Mouse (Mus musculus) liver, embryonic 14.5 days (tissue): Measurements from ENCODE around the gene Mocs2. TPM values are rescaled to one million over a fixed set of nuclear protein-coding genes. Genes with fewer than 3 reads are reported as not detected.
A peak's percentile ranks its signal among the peaks of the same experiment; 100 is the strongest.

Experiments used
- ATAC-seq: fragments of 200-750 bp; cut with Nextera tagmentation; 2 replicates; pipeline ENCODE4 v1.8.0; 2017; ENCODE audit warnings: moderate number of reproducible peaks, mild to moderate bottlenecking, moderate library complexity; ENCODE audit not compliant: insufficient read depth
- DNase-seq, 3 experiments: peaks; one replicate each; pipeline ENCODE4 v3.0.0-alpha.2; 2012 to 2013; ENCODE audit warnings: low read depth in 3 of 3, low spot score in 3 of 3
- H3K27ac ChIP-seq: fragments of 300-500 bp; sonication (generic); 2 replicates; pipeline ENCODE4 v1.5.1; 2014; ENCODE audit warnings: moderate library complexity, mild to moderate bottlenecking, control low read depth, inconsistent platforms
- H3K27me3 ChIP-seq: fragments of 300-500 bp; sonication (generic); 2 replicates; pipeline ENCODE4 v1.6.1; 2014; ENCODE audit warnings: mild to moderate bottlenecking, low read length, moderate library complexity; ENCODE audit not compliant: control insufficient read depth, insufficient read depth
- H3K36me3 ChIP-seq: fragments of 300-500 bp; sonication (generic); replicated peaks from 2 replicates; pipeline ENCODE4 v1.6.1; 2014; ENCODE audit warnings: low read depth; ENCODE audit not compliant: control insufficient read depth, insufficient read depth
- H3K4me1 ChIP-seq, 2 experiments: fragments of 200-500 bp in 1 of 2; fragments of 300-500 bp in 1 of 2; sonication (generic) in 1 of 2; replicated peaks; 2 replicates each; pipeline ENCODE4 v1.6.1; 2012 to 2014; ENCODE audit warnings: antibody characterized with exemption in 1 of 2, inconsistent platforms in 1 of 2, low read length in 1 of 2; ENCODE audit not compliant: control insufficient read depth in 2 of 2, insufficient read depth in 2 of 2
- H3K4me2 ChIP-seq: fragments of 300-500 bp; sonication (generic); 2 replicates; pipeline ENCODE4 v1.6.1; 2014; ENCODE audit warnings: low read depth, mild to moderate bottlenecking, control low read depth, moderate library complexity
- H3K4me3 ChIP-seq, 2 experiments: fragments of 200-500 bp in 1 of 2; fragments of 300-500 bp in 1 of 2; sonication (generic) in 1 of 2; 2 replicates each; pipeline ENCODE4 v1.5.1; 2012 to 2014; ENCODE audit warnings: low read depth in 2 of 2, low read length in 2 of 2, mild to moderate bottlenecking in 2 of 2, control low read depth in 1 of 2, inconsistent platforms in 1 of 2, moderate library complexity in 1 of 2; ENCODE audit not compliant: insufficient read depth in 1 of 2
- H3K9ac ChIP-seq: fragments of 300-500 bp; sonication (generic); replicated peaks from 2 replicates; pipeline ENCODE4 v1.6.1; 2014; ENCODE audit warnings: mild to moderate bottlenecking, control low read depth, moderate library complexity
- H3K9me3 ChIP-seq: fragments of 300-500 bp; sonication (generic); 2 replicates; pipeline ENCODE4 v1.6.1; 2016; ENCODE audit warnings: low read length, mixed read lengths; ENCODE audit not compliant: control insufficient read depth
- CTCF ChIP-seq: IDR thresholded peaks from 2 replicates; pipeline ENCODE4 v1.5.1; 2016; ENCODE audit warnings: antibody characterized with exemption, low read depth, control low read depth
- EP300 ChIP-seq: IDR thresholded peaks from 2 replicates; pipeline ENCODE4 v1.6.1; 2016; ENCODE audit warnings: antibody characterized with exemption, low read depth
- WGBS: fragments of 180-500 bp; shearing (Covaris S2); extraction: QIAGEN DNeasy Blood & Tissue Kit; methylation state at CpG from one replicate; pipeline ENCODE4 v1.1.7; 2014; ENCODE audit not compliant: insufficient replicate concordance; 5-methylcytosine and 5-hydroxymethylcytosine counted together
- polyA plus RNA-seq, 2 experiments: library from polyadenylated mRNA; depleted of rRNA in 1 of 2; stranded (reverse) in 1 of 2; unstranded in 1 of 2; fragments of >200 nt; fragmentation: Nextera tagmentation in 1 of 2; extraction: Ambion mirVana in 1 of 2; gene quantifications; 2 replicates each; pipeline versions ENCODE4 v1.2.1 to v1.2.3; 2012 to 2014

Gene Mocs2
- 15.7 and 29.5 TPM in 2 replicates for polyA plus RNA-seq (2012; rRNA removed)
- 57.5 and 60.1 TPM in 2 replicates for polyA plus RNA-seq (2014; fragmentation: Nextera tagmentation; extraction: Ambion mirVana)

DNA sequence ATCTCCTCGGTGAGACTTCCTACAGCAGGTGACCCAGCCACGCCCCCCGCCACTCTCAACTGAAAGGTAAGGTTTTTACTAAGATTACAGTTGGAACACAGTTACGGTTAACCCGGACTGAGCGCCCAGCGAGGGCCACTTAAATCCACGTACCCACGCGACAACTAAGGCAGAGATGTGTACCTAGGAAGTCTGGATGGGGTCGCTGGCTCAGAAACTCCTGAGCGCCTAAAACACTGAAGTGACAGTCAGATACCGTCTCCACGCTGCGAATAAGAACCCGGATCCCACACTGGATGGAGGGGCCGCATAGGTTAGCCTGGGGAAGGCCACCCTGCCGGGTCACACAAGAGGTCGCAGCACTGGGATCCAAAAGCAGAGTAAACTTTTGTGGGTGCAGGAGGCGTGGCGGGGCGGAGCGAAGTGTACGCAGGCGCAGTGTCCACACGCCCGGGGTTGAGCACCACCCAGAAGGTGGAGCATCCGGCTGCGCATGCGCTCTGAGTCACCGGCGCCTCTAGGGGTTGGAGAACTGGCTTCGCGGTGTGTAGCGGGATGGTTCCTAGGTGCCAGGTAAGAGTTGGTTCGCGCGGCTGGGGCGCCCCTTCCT lies at the start of gene Mocs2:
Gene Mocs2 (plus strand): TSS at position 486 of the 610 bp plus-strand sequence.
- 2% methylated on average over 39 of the region's 39 CpGs for whole genome bisulfite sequencing
- Histone ChIP-seq H3K4me1 (peaks cover 0 to 6% of the 10 kb centered on the region in 2 experiments; a peak in 2 of 4 replicates), H3K27ac (peak within 1 kb of the TSS; percentile 41; the same call in 1 of the 2 replicates), H3K36me3 (no peaks in the 10 kb centered on the region), H3K27me3 (no peaks in the 10 kb centered on the region), H3K4me3 (peak within 1 kb of the TSS; percentile 79 to 84), H3K9me3 (no peaks in the 10 kb centered on the region), H3K4me2 (peak within 1 kb of the TSS; percentile 95), H3K9ac (peak within 1 kb of the TSS; percentile 78)
- TF ChIP-seq CTCF, result peak; percentile 48
- TF ChIP-seq EP300, result no peak
- ATAC-seq (peak; percentile 99), DNase-seq (peak; percentile 86 to 90 (median 87))

DNA sequence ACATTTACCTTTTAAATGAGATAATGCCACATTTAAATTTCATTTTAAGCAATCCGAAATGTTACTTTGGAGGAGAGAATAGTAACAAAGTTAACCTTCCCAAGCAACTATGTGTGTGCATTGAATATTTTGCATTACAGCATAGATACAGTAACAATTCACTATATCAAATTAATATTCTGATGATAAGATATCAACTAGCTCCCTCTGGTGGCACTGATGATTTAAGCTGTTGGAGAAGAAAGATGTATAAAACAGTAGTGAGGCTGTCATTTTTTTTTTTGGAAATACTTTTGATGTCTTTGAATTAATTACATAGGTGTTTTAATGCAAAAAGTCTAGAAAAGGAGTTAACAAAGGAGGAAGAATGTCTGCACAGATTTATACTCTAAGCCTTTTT lies 26.5 kb upstream of the Mocs2 start:
- Histone ChIP-seq H3K27me3 (no peaks in the 10 kb centered on the region), H3K36me3 (no peaks in the 10 kb centered on the region), H3K9me3 (no peaks in the 10 kb centered on the region), H3K27ac (no peak overlapping the region), H3K9ac (no peak overlapping the region), H3K4me1 (no peaks in the 10 kb centered on the region), H3K4me2 (no peak overlapping the region), H3K4me3 (no peak overlapping the region)
- ATAC-seq (no peak), DNase-seq (no peak)
- WGBS, result 36% methylated on average over 1 of the region's 1 CpGs
- no peak for TF ChIP-seq CTCF
- TF ChIP-seq EP300, result no peak

DNA sequence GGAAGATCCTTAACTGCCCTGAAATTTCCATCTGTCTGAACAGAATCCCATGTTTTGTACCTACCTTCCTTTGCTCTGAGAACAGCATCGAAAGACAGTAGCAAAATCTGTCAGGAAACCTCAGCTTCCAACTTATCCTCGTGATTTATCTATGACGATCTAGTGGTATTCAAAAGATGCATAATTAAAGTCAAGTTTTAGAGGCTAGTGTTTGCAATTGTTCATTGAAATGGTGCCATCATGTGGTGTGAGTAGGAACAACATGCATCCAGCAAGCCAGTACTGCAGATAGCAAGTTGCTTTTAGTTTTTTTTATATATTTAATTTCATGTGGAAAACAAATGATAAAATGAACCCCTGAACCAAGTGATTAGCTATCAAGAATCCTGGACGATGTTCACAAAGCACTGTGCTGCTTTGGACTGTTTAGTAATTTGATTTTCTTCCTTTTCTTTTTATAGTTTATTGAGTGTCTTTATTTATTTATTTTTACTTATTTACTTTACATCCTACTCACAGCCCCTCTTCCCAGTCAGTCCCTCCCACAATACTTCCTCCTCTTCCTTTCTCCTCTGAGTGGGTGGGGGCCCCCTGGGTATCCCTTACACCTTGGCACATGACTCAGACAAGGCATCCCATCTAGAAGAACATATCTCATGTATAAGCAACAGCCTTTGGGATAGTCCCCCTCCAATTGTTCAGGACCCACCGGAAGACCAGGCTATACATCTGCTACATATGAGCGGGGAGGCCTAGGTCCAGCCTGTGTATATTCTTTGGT lies 24.6 kb upstream of the Mocs2 start:
- DNase-seq (no peak), ATAC-seq (no peak)
- TF ChIP-seq CTCF, result peak; percentile 43; the same call in 1 of the 2 replicates
- TF ChIP-seq EP300, result no peak
- Histone ChIP-seq H3K4me1 (no peaks in the 10 kb centered on the region), H3K27ac (no peak overlapping the region), H3K9me3 (no peaks in the 10 kb centered on the region), H3K27me3 (no peaks in the 10 kb centered on the region), H3K4me3 (no peak overlapping the region), H3K4me2 (no peak overlapping the region), H3K36me3 (no peaks in the 10 kb centered on the region), H3K9ac (no peak overlapping the region)
- WGBS, result 26% methylated on average over 6 of the region's 6 CpGs

DNA sequence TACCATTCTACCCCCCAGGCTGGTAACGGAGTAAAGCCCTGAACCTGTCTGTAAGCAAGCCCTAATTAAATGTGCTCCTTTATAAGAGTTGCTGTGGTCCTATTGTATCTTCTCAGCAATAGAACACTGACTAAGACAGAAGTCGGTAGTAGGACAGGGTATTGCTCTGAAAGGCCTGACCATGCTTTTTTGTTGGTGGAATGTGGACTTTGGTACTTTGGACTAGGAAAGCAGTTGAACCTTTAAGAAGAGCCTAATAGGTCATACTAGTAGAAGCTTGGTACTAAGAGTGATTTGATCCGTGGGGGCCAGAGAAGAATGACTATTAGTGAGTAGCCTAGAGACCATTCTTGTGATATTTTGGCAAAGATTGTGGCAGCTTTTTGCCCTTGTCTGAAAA lies 16.2 kb upstream of the Mocs2 start:
- DNase-seq, result no peak
- no peaks in the 10 kb centered on the region for H3K36me3 ChIP-seq
- no peaks in the 10 kb centered on the region for H3K9me3 ChIP-seq
- TF ChIP-seq CTCF, result no peak
- TF ChIP-seq EP300, result no peak
- no peak overlapping the region for H3K27ac ChIP-seq
- WGBS, result 63% methylated on average over 3 of the region's 3 CpGs
- no peak overlapping the region for H3K4me3 ChIP-seq
- no peak for ATAC-seq
- no peak overlapping the region for H3K4me2 ChIP-seq
- H3K9ac ChIP-seq, result no peak overlapping the region
- no peaks in the 10 kb centered on the region for H3K27me3 ChIP-seq
- H3K4me1 ChIP-seq, result 0 out of 4 replicates have a peak, but pooled peaks cover 0 to 2% of the 10 kb centered on the region in 2 experiments

DNA sequence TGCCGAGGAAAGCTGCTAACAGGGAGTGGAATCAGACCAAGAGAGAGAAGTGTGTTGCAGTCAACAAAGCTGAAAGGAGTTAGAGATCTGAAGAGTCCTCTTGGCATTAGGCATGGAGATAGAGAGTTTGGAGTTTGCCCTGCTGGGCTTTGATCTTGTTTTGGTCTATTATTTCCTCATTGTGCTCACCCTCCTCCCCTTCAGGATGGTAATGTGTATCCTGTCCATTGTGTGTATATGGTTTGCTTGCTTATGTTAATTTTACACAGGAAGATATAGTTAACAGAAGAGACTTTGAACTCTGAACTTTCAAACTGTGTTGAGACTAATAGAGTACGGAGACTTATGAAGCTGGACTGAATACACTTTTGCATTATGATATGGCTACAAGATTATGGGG lies 15.1 kb upstream of the Mocs2 start:
- 65% methylated on average over 2 of the region's 2 CpGs for WGBS
- H3K27ac ChIP-seq, result no peak overlapping the region
- H3K4me2 ChIP-seq, result no peak overlapping the region
- no peak overlapping the region for H3K9ac ChIP-seq
- H3K4me1 ChIP-seq, result 0 out of 4 replicates have a peak, but pooled peaks cover 0 to 2% of the 10 kb centered on the region in 2 experiments
- H3K9me3 ChIP-seq, result no peaks in the 10 kb centered on the region
- no peak overlapping the region for H3K4me3 ChIP-seq
- ATAC-seq (no peak), DNase-seq (no peak)
- TF ChIP-seq CTCF (no peak), EP300 (no peak)
- H3K36me3 ChIP-seq, result no peaks in the 10 kb centered on the region
- no peaks in the 10 kb centered on the region for H3K27me3 ChIP-seq
